Mouse (Mus musculus): ENCODE measurements at regions not wholly inside any gene's neighbourhood (a gene's known extent, or its start where the extent isn't known, plus 50 kb on each side); places are given as distances from the start of the nearest gene placed in this dataset.

GRCm38 (mm10) chr17:91161834-91162233, 69.0 kb upstream of the Nrxn1 start:
- Histone ChIP-seq H3K4me1 (replicated peaks; ENCODE audit: low read depth, low read length) (no peaks in the 10 kb centered on the region), H3K36me3 (ENCODE audit: insufficient read depth, low read length) (no peaks in the 10 kb centered on the region), H3K9me3 (ENCODE audit: low read length) (no peaks in the 10 kb centered on the region), H3K27me3 (ENCODE audit: insufficient read depth, low read length) (no peaks in the 10 kb centered on the region), H3K4me3 (replicated peaks; ENCODE audit: low read length) (no peak overlapping the region)
- TF ChIP-seq POU5F1 (IDR thresholded peaks at IDR 0.05; ENCODE audit: borderline replicate concordance, low read length) (no peak), CTCF (conservative IDR thresholded peaks at IDR 0.05; ENCODE audit: low read length) (no peak), NANOG (IDR thresholded peaks at IDR 0.05; ENCODE audit: borderline replicate concordance, low read length) (no peak)

All from E14TG2a.4 (cell line).